9 mouse cellular contexts compared by ENCODE assay signal in the genomic region with DNA sequence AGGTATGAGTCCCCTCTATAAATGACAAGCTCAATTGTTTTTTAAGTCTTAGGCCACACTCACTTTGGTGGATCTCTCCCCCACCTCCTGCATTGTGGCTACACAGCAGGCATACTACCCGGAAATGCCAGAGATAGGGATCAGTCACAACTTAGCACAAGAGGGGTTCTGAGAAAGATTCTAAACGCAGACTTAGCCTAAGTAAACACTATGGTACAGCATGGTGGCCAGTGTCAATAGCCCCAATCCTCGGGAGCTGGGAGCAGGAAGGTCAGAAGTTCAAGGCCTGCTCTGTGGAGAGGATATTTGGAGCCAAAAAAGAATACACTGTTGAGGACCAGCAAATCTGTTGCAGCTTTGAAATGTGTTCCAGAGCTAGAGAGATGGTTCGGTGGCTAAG. TPM values are rescaled to one million over a fixed set of nuclear protein-coding genes. Genes with fewer than 3 reads are reported as not detected.
DNase-seq lines count a peak whose midpoint lies in the region; ATAC-seq and TF ChIP-seq lines count a peak whose summit lies in the region.
"Had no signal": no experiment of that assay in that cellular context is flagged by ENCODE, and none has a peak within 500 bp of the region (broad histone marks: within the 10 kb centered on the region; RNA-seq: fewer than 3 reads in every experiment).

No protein-coding gene starts in this region.

- WGBS in cerebellum, adult 2 months: 25% methylated on average over 4 of the region's 4 CpGs
- WGBS in liver, embryonic 12.5 days (ENCODE audit: insufficient replicate concordance): 19% methylated on average over 4 of the region's 4 CpGs

- H3K4me3 ChIP-seq in cerebellum, adult 2 months (replicated peaks; ENCODE audit: insufficient read depth, low read depth, low read length): peak overlapping the region; percentile 46
- peak overlapping the region; percentile 83 for H3K4me3 ChIP-seq in liver, embryonic 12.5 days

- H3K4me1 ChIP-seq in cerebellum, adult 2 months (ENCODE audit: control insufficient read depth, insufficient read depth, low read length): peaks cover 7% of the 10 kb centered on the region; the same call in 1 of the 2 replicates
- H3K4me1 ChIP-seq in liver, embryonic 12.5 days: peaks cover 48% of the 10 kb centered on the region

- peak overlapping the region; percentile 92 for H3K9ac ChIP-seq in liver, embryonic 12.5 days

- H3K36me3 ChIP-seq in liver, embryonic 12.5 days: peaks cover 51% of the 10 kb centered on the region

- no peak overlapping the region for H3K27ac ChIP-seq in cerebellum, adult 2 months (ENCODE audit: insufficient read depth, low read length)
- peak overlapping the region; percentile 94 for H3K27ac ChIP-seq in liver, embryonic 12.5 days

- no peaks in the 10 kb centered on the region for H3K27me3 ChIP-seq in cerebellum, adult 2 months (ENCODE audit: control insufficient read depth, insufficient read depth, low read length)
- H3K27me3 ChIP-seq in liver, embryonic 12.5 days (replicated peaks): no peaks in the 10 kb centered on the region

- TF ChIP-seq CTCF in cerebellum, adult 2 months (IDR thresholded peaks at IDR 0.05; ENCODE audit: borderline replicate concordance, insufficient read depth, low read depth, low read length): no peak

- peak overlapping the region; percentile 96 for H3K4me2 ChIP-seq in liver, embryonic 12.5 days

- H3K9me3 ChIP-seq in liver, embryonic 12.5 days (replicated peaks): peaks cover 4% of the 10 kb centered on the region; the same call in 1 of the 2 replicates

- DNase-seq in cerebellum, adult 2 months: no peak
- DNase-seq in cerebellum, adult 9-10 months: no peak
- peak; percentile 14 for DNase-seq in thymus, postnatal 14 days
- no peak for DNase-seq in thymus, postnatal 25 days
- DNase-seq in B cell, adult 2 months: no peak
- no peak for DNase-seq in cerebellum, adult 8-10 months
- DNase-seq: right cerebral cortex, postnatal 25 days had no signal

- no peak for TF ChIP-seq POLR2A in cerebellum, adult 2 months (IDR thresholded peaks at IDR 0.05; ENCODE audit: borderline replicate concordance, insufficient read depth, low read length)

- ATAC-seq in liver, embryonic 12.5 days: no peak
- no peak for ATAC-seq in cerebellum, adult (ENCODE audit: insufficient number of reproducible peaks, low FRiP score, low TSS enrichment)

RNA-seq across cellular contexts. Expression of gene Retreg3, which starts 1.6 kb away (rescaled TPM):
- polyA plus RNA-seq in cerebellum, adult 2 months (2012; rRNA removed): 87.3 and 90.1 TPM in 2 replicates
- 12.7 and 13.0 TPM in 2 replicates for polyA plus RNA-seq in liver, embryonic 12.5 days (2016; fragmentation: Nextera tagmentation; extraction: Ambion mirVana)

RNA-seq across cellular contexts. Expression of gene Tubg1, which starts 1.6 kb away (rescaled TPM):
- polyA plus RNA-seq in cerebellum, adult 2 months (2012; rRNA removed): 39.1 and 39.3 TPM in 2 replicates
- 55.2 and 59.6 TPM in 2 replicates for polyA plus RNA-seq in liver, embryonic 12.5 days (2016; fragmentation: Nextera tagmentation; extraction: Ambion mirVana)

RNA-seq across cellular contexts. Expression of gene Psmc3ip, which starts 22.9 kb away (rescaled TPM):
- 4.7 and 5.3 TPM in 2 replicates for polyA plus RNA-seq in cerebellum, adult 2 months (2012; rRNA removed)
- 28.2 and 28.3 TPM in 2 replicates for polyA plus RNA-seq in liver, embryonic 12.5 days (2016; fragmentation: Nextera tagmentation; extraction: Ambion mirVana)

RNA-seq across cellular contexts. Expression of gene Mlx, which starts 31.0 kb away (rescaled TPM):
- 54.9 and 55.8 TPM in 2 replicates for polyA plus RNA-seq in cerebellum, adult 2 months (2012; rRNA removed)
- 34.9 and 35.7 TPM in 2 replicates for polyA plus RNA-seq in liver, embryonic 12.5 days (2016; fragmentation: Nextera tagmentation; extraction: Ambion mirVana)

RNA-seq across cellular contexts. Expression of gene Coasy, which starts 35.7 kb away (rescaled TPM):
- polyA plus RNA-seq in cerebellum, adult 2 months (2012; rRNA removed): 34.1 and 36.7 TPM in 2 replicates
- polyA plus RNA-seq in liver, embryonic 12.5 days (2016; fragmentation: Nextera tagmentation; extraction: Ambion mirVana): 26.4 and 28.5 TPM in 2 replicates
